In genomic region chr12:79135105-79135504, GRCm38 (mm10) we compare ENCODE assay signal across 26 mouse cellular contexts. TPM values are rescaled to one million over a fixed set of nuclear protein-coding genes. Genes with fewer than 3 reads are reported as not detected.
DNase-seq lines count a peak whose midpoint lies in the region; ATAC-seq and TF ChIP-seq lines count a peak whose summit lies in the region.
"Had no signal": no experiment of that assay in that cellular context is flagged by ENCODE, and none has a peak within 500 bp of the region (broad histone marks: within the 10 kb centered on the region; RNA-seq: fewer than 3 reads in every experiment).

No protein-coding gene starts in this region.

- peak overlapping the region; percentile 34; the same call in 1 of the 2 replicates for H3K27ac ChIP-seq in kidney, embryonic 15.5 days
- no peak overlapping the region for H3K27ac ChIP-seq in kidney, adult 2 months (ENCODE audit: insufficient read depth, low read depth, low read length)
- H3K27ac ChIP-seq in small intestine, adult 2 months (ENCODE audit: insufficient read depth, low read depth, low read length), result peak overlapping the region; percentile 62; the same call in 1 of the 2 replicates
- H3K27ac ChIP-seq in neural tube, embryonic 15.5 days (replicated peaks), result no peak overlapping the region
- H3K27ac ChIP-seq: embryonic facial prominence, embryonic 13.5 days; layer of hippocampus, adult 2 months; limb, embryonic 12.5 days; liver, embryonic 12.5 days; stomach, embryonic 15.5 days had no signal

- peaks cover 26% of the 10 kb centered on the region for H3K4me1 ChIP-seq in kidney, embryonic 15.5 days
- no peaks in the 10 kb centered on the region for H3K4me1 ChIP-seq in kidney, adult 2 months (ENCODE audit: control insufficient read depth, insufficient read depth, low read length)
- peaks cover 14% of the 10 kb centered on the region for H3K4me1 ChIP-seq in small intestine, adult 2 months (ENCODE audit: control insufficient read depth, insufficient read depth, insufficient read length, low read length)
- H3K4me1 ChIP-seq in neural tube, embryonic 15.5 days, result peaks cover 22% of the 10 kb centered on the region

- WGBS in kidney, embryonic 15.5 days, result 29% methylated on average over 4 of the region's 4 CpGs
- WGBS in kidney, adult 2 months, result 31% methylated on average over 4 of the region's 4 CpGs
- 37% methylated on average over 4 of the region's 4 CpGs for WGBS in small intestine, adult 2 months
- 36% methylated on average over 4 of the region's 4 CpGs for WGBS in neural tube, embryonic 15.5 days

- no peak for ATAC-seq in kidney, embryonic 15.5 days (replicated peaks; ENCODE audit: low FRiP score)
- no peak for ATAC-seq in neural tube, embryonic 15.5 days (ENCODE audit: low FRiP score)
- ATAC-seq: CD4-positive, CD25-positive, alpha-beta regulatory T cell, adult 4 months; liver, embryonic 12.5 days had no signal

- H3K27me3 ChIP-seq in kidney, embryonic 15.5 days, result peaks cover 36% of the 10 kb centered on the region
- H3K27me3 ChIP-seq in kidney, adult 2 months (replicated peaks; ENCODE audit: control insufficient read depth, insufficient read depth, low read length), result no peaks in the 10 kb centered on the region; the same call in 1 of the 2 replicates
- 0 out of 2 replicates have a peak, but pooled peaks cover 4% of the 10 kb centered on the region for H3K27me3 ChIP-seq in small intestine, adult 2 months (ENCODE audit: control insufficient read depth, insufficient read depth, low read length)
- H3K27me3 ChIP-seq in neural tube, embryonic 15.5 days (replicated peaks), result peaks cover 13% of the 10 kb centered on the region

- H3K4me3 ChIP-seq in kidney, embryonic 15.5 days (replicated peaks), result no peak overlapping the region
- no peak overlapping the region for H3K4me3 ChIP-seq in kidney, adult 2 months (ENCODE audit: insufficient read depth, low read depth, low read length)
- H3K4me3 ChIP-seq in small intestine, adult 2 months (ENCODE audit: low read depth, low read length), result no peak overlapping the region
- no peak overlapping the region for H3K4me3 ChIP-seq in neural tube, embryonic 15.5 days (replicated peaks)
- H3K4me3 ChIP-seq: embryonic facial prominence, embryonic 13.5 days; layer of hippocampus, adult 2 months; limb, embryonic 12.5 days; liver, embryonic 12.5 days; megakaryocyte, embryonic 14.5 days; stomach, embryonic 15.5 days had no signal

- H3K4me2 ChIP-seq in kidney, embryonic 15.5 days, result 0 out of 2 replicates have a peak overlapping the region, but pooled peaks have one; percentile 5
- no peak overlapping the region for H3K4me2 ChIP-seq in neural tube, embryonic 15.5 days
- H3K4me2 ChIP-seq: embryonic facial prominence, embryonic 13.5 days; limb, embryonic 12.5 days; liver, embryonic 12.5 days; stomach, embryonic 15.5 days had no signal

- no peak for TF ChIP-seq POLR2A in kidney, adult 2 months (IDR thresholded peaks at IDR 0.05; ENCODE audit: low read depth, low read length)
- no peak for TF ChIP-seq POLR2A in small intestine, adult 2 months (IDR thresholded peaks at IDR 0.05; ENCODE audit: low read depth, low read length)

- no peaks in the 10 kb centered on the region for H3K9me3 ChIP-seq in kidney, embryonic 15.5 days (replicated peaks)
- no peaks in the 10 kb centered on the region for H3K9me3 ChIP-seq in neural tube, embryonic 15.5 days (replicated peaks)
- H3K9me3 ChIP-seq: embryonic facial prominence, embryonic 13.5 days; G1E; limb, embryonic 12.5 days; liver, embryonic 12.5 days; stomach, embryonic 15.5 days had no signal

- no peaks in the 10 kb centered on the region for H3K36me3 ChIP-seq in kidney, embryonic 15.5 days
- H3K36me3 ChIP-seq in kidney, adult 2 months (ENCODE audit: control insufficient read depth, insufficient read depth, low read length), result no peaks in the 10 kb centered on the region
- peaks cover 24% of the 10 kb centered on the region for H3K36me3 ChIP-seq in small intestine, adult 2 months (ENCODE audit: control insufficient read depth, insufficient read depth, low read length)
- no peaks in the 10 kb centered on the region for H3K36me3 ChIP-seq in neural tube, embryonic 15.5 days
- H3K36me3 ChIP-seq: embryonic facial prominence, embryonic 13.5 days; G1E; limb, embryonic 12.5 days; liver, embryonic 12.5 days; stomach, embryonic 15.5 days had no signal

- no peak for TF ChIP-seq CTCF in kidney, adult 2 months (conservative IDR thresholded peaks at IDR 0.05; ENCODE audit: insufficient read depth, insufficient read length, low read depth, low read length)
- no peak for TF ChIP-seq CTCF in small intestine, adult 2 months (IDR thresholded peaks at IDR 0.05; ENCODE audit: extremely low read depth, insufficient read length, insufficient replicate concordance, low read depth, low read length)

- no peak for DNase-seq in kidney, adult 2 months
- DNase-seq in right cerebral cortex, postnatal 10 days (ENCODE audit: low spot score in 2 of 2), result peak; percentile 23 to 33
- no peak for DNase-seq in right cerebral cortex, postnatal 4 days
- DNase-seq in brain, adult 2 months (ENCODE audit: low read depth, low spot score), result peak; percentile 76
- no peak for DNase-seq in Muller cell, postnatal 12 days (ENCODE audit: inconsistent ontology term)
- DNase-seq: adrenal gland, postnatal 36 days; cerebellum, adult 2 months; gastrocnemius, postnatal 36 days; kidney, adult 8-10 months; layer of hippocampus, postnatal 36 days; lung, adult 2 months; midbrain, embryonic 14.5 days; retina, postnatal 1 day; thymus, adult 2 months had no signal

- H3K9ac ChIP-seq in kidney, embryonic 15.5 days, result no peak overlapping the region
- H3K9ac ChIP-seq in neural tube, embryonic 15.5 days (replicated peaks), result no peak overlapping the region
- H3K9ac ChIP-seq: embryonic facial prominence, embryonic 13.5 days; limb, embryonic 12.5 days; liver, embryonic 12.5 days; stomach, embryonic 15.5 days had no signal

RNA-seq across cellular contexts. Expression of gene Arg2, which starts 4.5 kb away (rescaled TPM):
- polyA plus RNA-seq in kidney, embryonic 15.5 days (2015; fragmentation: Nextera tagmentation; extraction: Ambion mirVana), result 13.2 and 14.6 TPM in 2 replicates
- polyA plus RNA-seq in kidney, adult 2 months (2012; rRNA removed), result 19.2 and 26.3 TPM in 2 replicates
- 148 and 162 TPM in 2 replicates for polyA plus RNA-seq in small intestine, adult 2 months (2012; rRNA removed)
- polyA plus RNA-seq in neural tube, embryonic 15.5 days (2015; fragmentation: Nextera tagmentation; extraction: Ambion mirVana), result 27.2 and 30.5 TPM in 2 replicates
- polyA plus RNA-seq: G1E; heart, postnatal 0 days had no signal

RNA-seq across cellular contexts. Expression of gene Vti1b, which starts 37.4 kb away (rescaled TPM):
- 97.7 and 101 TPM in 2 replicates for polyA plus RNA-seq in kidney, embryonic 15.5 days (2015; fragmentation: Nextera tagmentation; extraction: Ambion mirVana)
- polyA plus RNA-seq in kidney, adult 2 months (2012; rRNA removed), result 49.4 and 50.7 TPM in 2 replicates
- 23.4 and 56.8 TPM in 2 replicates for polyA plus RNA-seq in small intestine, adult 2 months (2012; rRNA removed)
- 211 and 241 TPM in 2 replicates for polyA plus RNA-seq in neural tube, embryonic 15.5 days (2015; fragmentation: Nextera tagmentation; extraction: Ambion mirVana)

RNA-seq across cellular contexts. Expression of gene Pigh, which starts 45.7 kb away (rescaled TPM):
- 31.7 and 36.2 TPM in 2 replicates for polyA plus RNA-seq in kidney, embryonic 15.5 days (2015; fragmentation: Nextera tagmentation; extraction: Ambion mirVana)
- 12.4 and 17.1 TPM in 2 replicates for polyA plus RNA-seq in kidney, adult 2 months (2012; rRNA removed)
- 7.5 and 9.9 TPM in 2 replicates for polyA plus RNA-seq in small intestine, adult 2 months (2012; rRNA removed)
- 18.0 and 22.4 TPM in 2 replicates for polyA plus RNA-seq in neural tube, embryonic 15.5 days (2015; fragmentation: Nextera tagmentation; extraction: Ambion mirVana)

RNA-seq across cellular contexts. Expression of gene Rdh11, which starts 57.0 kb away (rescaled TPM):
- polyA plus RNA-seq in kidney, embryonic 15.5 days (2015; fragmentation: Nextera tagmentation; extraction: Ambion mirVana), result 25.9 and 26.8 TPM in 2 replicates
- 13.0 and 15.2 TPM in 2 replicates for polyA plus RNA-seq in kidney, adult 2 months (2012; rRNA removed)
- 6.3 and 11.6 TPM in 2 replicates for polyA plus RNA-seq in small intestine, adult 2 months (2012; rRNA removed)
- polyA plus RNA-seq in neural tube, embryonic 15.5 days (2015; fragmentation: Nextera tagmentation; extraction: Ambion mirVana), result 31.1 TPM in 2 replicates

Comparison
In these comparisons a context has a peak if more than half of its experiments do, and no peak if none do; other contexts are left out.
1. H3K27ac ChIP-seq: peak in kidney, embryonic 15.5 days (single experiment) and small intestine, adult 2 months (single experiment); none in kidney, adult 2 months (single experiment) and neural tube, embryonic 15.5 days (single experiment).
2. DNase-seq: peak in right cerebral cortex, postnatal 10 days (2 of 2) and brain, adult 2 months (single experiment); none in kidney, adult 2 months (single experiment), right cerebral cortex, postnatal 4 days (single experiment) and Muller cell, postnatal 12 days (single experiment).